In genomic region chr7:125707593-125708022, GRCm38 (mm10) we compare ENCODE assay signal across 8 mouse cellular contexts. TPM values are rescaled to one million over a fixed set of nuclear protein-coding genes. Genes with fewer than 3 reads are reported as not detected.
DNase-seq lines count a peak whose midpoint lies in the region; ATAC-seq lines count a peak whose summit lies in the region.

Gtf3c1 (minus strand) TSS chr7:125707780.
D430042O09Rik (plus strand) TSS chr7:125707888.

- peak; percentile 99 for ATAC-seq in hindbrain, embryonic 11.5 days (ENCODE audit: low FRiP score)

- H3K4me3 ChIP-seq in hindbrain, embryonic 11.5 days (ENCODE audit: low read depth, low read length): peak within 1 kb of the TSS; percentile 87

- no peaks in the 10 kb centered on the region for H3K27me3 ChIP-seq in hindbrain, embryonic 11.5 days (ENCODE audit: control insufficient read depth, insufficient read depth, low read length)

- peaks cover 12% of the 10 kb centered on the region for H3K4me1 ChIP-seq in hindbrain, embryonic 11.5 days (replicated peaks; ENCODE audit: control insufficient read depth, insufficient read depth, low read length)

- peak within 1 kb of the TSS; percentile 92 for H3K9ac ChIP-seq in hindbrain, embryonic 11.5 days (ENCODE audit: low read depth, low read length)

- H3K27ac ChIP-seq in hindbrain, embryonic 11.5 days (ENCODE audit: low read depth, low read length): peak within 1 kb of the TSS; percentile 90

- H3K36me3 ChIP-seq in hindbrain, embryonic 11.5 days (ENCODE audit: control insufficient read depth, insufficient read depth, low read length): 0 out of 2 replicates have a peak, but pooled peaks cover 10% of the 10 kb centered on the region

- H3K4me2 ChIP-seq in hindbrain, embryonic 11.5 days (replicated peaks; ENCODE audit: low read depth, low read length): peak within 1 kb of the TSS; percentile 66

- WGBS in hindbrain, embryonic 11.5 days: 0% methylated on average over 45 of the region's 45 CpGs

- no peaks in the 10 kb centered on the region for H3K9me3 ChIP-seq in hindbrain, embryonic 11.5 days (ENCODE audit: control insufficient read depth, low read length)

- peak; percentile 99 for DNase-seq in Muller cell, postnatal 12 days (ENCODE audit: inconsistent ontology term)
- peak; percentile 100 for DNase-seq in cerebellum, adult 9-11 months
- peak; percentile 99 to 100 for DNase-seq in frontal cortex, adult 2 months (ENCODE audit: extremely low spot score in 1 of 2, low spot score in 1 of 2)
- DNase-seq in hindbrain, embryonic 11.5 days (ENCODE audit: low spot score): peak; percentile 100
- peak; percentile 100 for DNase-seq in layer of hippocampus, postnatal 10 days (ENCODE audit: low spot score in 2 of 2)
- peak; percentile 100 for DNase-seq in lung, postnatal 10 days
- DNase-seq in ovary, postnatal 36 days (ENCODE audit: low spot score): peak; percentile 100
- DNase-seq in thymus, postnatal 25 days: peak; percentile 100

RNA-seq across cellular contexts. Expression of gene Gtf3c1, which starts in this region (rescaled TPM):
- polyA plus RNA-seq in frontal cortex, adult 2 months (2012; rRNA removed): 56.8 and 60.1 TPM in 2 replicates
- 33.3 and 45.8 TPM in 2 replicates for polyA plus RNA-seq in hindbrain, embryonic 11.5 days (2014; fragmentation: Nextera tagmentation; extraction: Ambion mirVana)
- total RNA-seq in layer of hippocampus, postnatal 10 days (2021): 10 to 100 TPM; 79.0 to 87.7 TPM

RNA-seq across cellular contexts. Expression of gene D430042O09Rik, which starts in this region (rescaled TPM):
- polyA plus RNA-seq in frontal cortex, adult 2 months (2012; rRNA removed): 15.9 and 16.0 TPM in 2 replicates
- 8.0 TPM in 2 replicates for polyA plus RNA-seq in hindbrain, embryonic 11.5 days (2014; fragmentation: Nextera tagmentation; extraction: Ambion mirVana)
- total RNA-seq in layer of hippocampus, postnatal 10 days (2021): 10 to 100 TPM; 20.6 to 24.7 TPM

Comparison
In these comparisons a context has a peak if more than half of its experiments do, and no peak if none do; other contexts are left out.
1. Peak in every context shown above with its lines: DNase-seq, ATAC-seq, H3K4me3 ChIP-seq and H3K27ac ChIP-seq.